Mouse (Mus musculus): ENCODE measurements around the gene Akap6.

DNA sequence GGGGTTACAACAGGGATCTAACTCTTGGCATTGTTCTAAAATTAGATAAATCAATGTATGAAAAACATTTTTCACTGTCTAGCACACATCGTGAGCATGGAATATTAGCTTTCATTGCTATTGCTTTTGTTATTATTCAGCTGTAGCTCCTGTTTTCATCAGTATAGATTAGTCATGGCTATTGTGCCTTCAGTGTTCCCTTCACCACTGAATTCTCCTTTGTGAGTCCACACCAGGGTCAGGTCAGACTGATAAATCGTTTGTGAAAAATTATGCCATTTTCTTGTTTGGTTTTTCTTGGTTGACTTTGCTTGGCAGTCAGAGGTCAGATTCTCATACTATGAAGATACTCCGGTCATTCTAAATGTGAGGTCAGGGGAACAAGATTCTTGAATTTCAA, 70.4 kb downstream of the Akap6 start:
- no peak for TF ChIP-seq CTCF (IDR thresholded peaks at IDR 0.05; ENCODE audit: low read depth)
- no peak for TF ChIP-seq EP300 (IDR thresholded peaks at IDR 0.05; ENCODE audit: low read depth)
